Mouse (Mus musculus) brain, embryonic 14.5 days (tissue): Measurements from ENCODE around the gene Pde4d.

Source experiments
- CTCF ChIP-seq: fragments of 200-500 bp; IDR thresholded peaks from 2 replicates; pipeline ENCODE4 v1.5.1; 2012; ENCODE audit warnings: inconsistent platforms, mild to moderate bottlenecking, moderate library complexity, borderline replicate concordance; ENCODE audit not compliant: insufficient read depth, insufficient read length; ENCODE audit errors: extremely low read depth
- POLR2A ChIP-seq: fragments of 200-500 bp; IDR thresholded peaks from 2 replicates; pipeline ENCODE4 v1.6.1; 2012; ENCODE audit warnings: mild to moderate bottlenecking, inconsistent platforms, borderline replicate concordance; ENCODE audit not compliant: poor library complexity, insufficient read depth, insufficient read length, severe bottlenecking; ENCODE audit errors: extremely low read depth

GRCm38 (mm10) chr13:108854090-108854489, 404.3 kb downstream of the Pde4d start:
- TF ChIP-seq CTCF, result no peak
- no peak for TF ChIP-seq POLR2A
